Mouse (Mus musculus): Measurements from ENCODE around the gene Pmpcb. TPM values are rescaled to one million over a fixed set of nuclear protein-coding genes. Genes with fewer than 3 reads are reported as not detected.
"Not testable (repeated sequence)": the region's sequence is repeated elsewhere in the genome, so short reads cannot be mapped to it uniquely, and the experiment has no call there.

Pmpcb gene
- polyA plus RNA-seq, 1 experiment from 2014 or later: 100 TPM

- not testable (repeated sequence) for H3K4me3 ChIP-seq
- WGBS: 77% methylated on average over 8 of the region's 8 CpGs
Observed at GRCm38 (mm10) chr5:21708011-21708410, 28.9 kb upstream of the Pmpcb start.

GRCm38 (mm10) chr5:21712127-21712715 is 24.7 kb upstream of the Pmpcb start:
- Histone ChIP-seq H3K4me1 (no peaks in the 10 kb centered on the region), H3K27ac (no peak overlapping the region), H3K36me3 (no peaks in the 10 kb centered on the region), H3K4me3 (no peak overlapping the region), H3K27me3 (ENCODE audit: insufficient read depth, poor library complexity, severe bottlenecking) (no peaks in the 10 kb centered on the region), H3K9me3 (no peaks in the 10 kb centered on the region)
- 67% methylated on average over 13 of the region's 13 CpGs for WGBS
- no peak for DNase-seq (ENCODE audit: low spot score)

More at GRCm38 (mm10) chr5:21708011-21708410, 28.9 kb upstream of the Pmpcb start:
- not testable (repeated sequence) for H3K36me3 ChIP-seq; H3K4me1 ChIP-seq; H3K27ac ChIP-seq; H3K27me3 ChIP-seq (ENCODE audit: insufficient read depth, poor library complexity, severe bottlenecking); H3K9me3 ChIP-seq
- DNase-seq (ENCODE audit: low spot score): peak; percentile 16

- Histone ChIP-seq H3K27me3 (ENCODE audit: insufficient read depth, poor library complexity, severe bottlenecking) (no peaks in the 10 kb centered on the region), H3K4me1 (no peaks in the 10 kb centered on the region), H3K27ac (no peak overlapping the region), H3K36me3 (no peaks in the 10 kb centered on the region), H3K4me3 (no peak overlapping the region), H3K9me3 (no peaks in the 10 kb centered on the region)
- DNase-seq (ENCODE audit: low spot score): no peak
- WGBS: 90% methylated on average over 4 of the region's 4 CpGs
Observed at GRCm38 (mm10) chr5:21714447-21714846, 22.5 kb upstream of the Pmpcb start.

- no peak overlapping the region for H3K27ac ChIP-seq
- no peak overlapping the region for H3K4me3 ChIP-seq
- 85% methylated on average over 10 of the region's 10 CpGs for WGBS
- no peaks in the 10 kb centered on the region for H3K4me1 ChIP-seq
- no peaks in the 10 kb centered on the region for H3K9me3 ChIP-seq
- no peaks in the 10 kb centered on the region for H3K27me3 ChIP-seq (ENCODE audit: insufficient read depth, poor library complexity, severe bottlenecking)
- no peaks in the 10 kb centered on the region for H3K36me3 ChIP-seq
- DNase-seq (ENCODE audit: low spot score): no peak
Observed at GRCm38 (mm10) chr5:21717165-21717715, 19.7 kb upstream of the Pmpcb start.

GRCm38 (mm10) chr5:21718546-21718945 is 18.4 kb upstream of the Pmpcb start:
- no peak for DNase-seq (ENCODE audit: low spot score)
- no peaks in the 10 kb centered on the region for H3K4me1 ChIP-seq
- 88% methylated on average over 5 of the region's 5 CpGs for WGBS

GRCm38 (mm10) chr5:21719209-21719608 is 17.7 kb upstream of the Pmpcb start:
- no peaks in the 10 kb centered on the region for H3K4me1 ChIP-seq
- H3K36me3 ChIP-seq: no peaks in the 10 kb centered on the region
- H3K4me3 ChIP-seq: no peak overlapping the region
- 79% methylated on average over 2 of the region's 2 CpGs for WGBS
- DNase-seq (ENCODE audit: low spot score): no peak
- no peaks in the 10 kb centered on the region for H3K27me3 ChIP-seq (ENCODE audit: insufficient read depth, poor library complexity, severe bottlenecking)
- H3K27ac ChIP-seq: no peak overlapping the region
- no peaks in the 10 kb centered on the region for H3K9me3 ChIP-seq

More at GRCm38 (mm10) chr5:21718546-21718945, 18.4 kb upstream of the Pmpcb start:
- Histone ChIP-seq H3K9me3 (no peaks in the 10 kb centered on the region), H3K27ac (no peak overlapping the region), H3K4me3 (no peak overlapping the region), H3K27me3 (ENCODE audit: insufficient read depth, poor library complexity, severe bottlenecking) (no peaks in the 10 kb centered on the region), H3K36me3 (no peaks in the 10 kb centered on the region)

- 86% methylated on average over 1 of the region's 1 CpGs for WGBS
- H3K27ac ChIP-seq: no peak overlapping the region
- 0 out of 2 replicates have a peak, but pooled peaks cover 3% of the 10 kb centered on the region for H3K4me1 ChIP-seq
- H3K9me3 ChIP-seq: no peaks in the 10 kb centered on the region
- DNase-seq (ENCODE audit: low spot score): no peak
- H3K27me3 ChIP-seq (ENCODE audit: insufficient read depth, poor library complexity, severe bottlenecking): no peaks in the 10 kb centered on the region
- H3K4me3 ChIP-seq: no peak overlapping the region
- H3K36me3 ChIP-seq: no peaks in the 10 kb centered on the region
Observed at GRCm38 (mm10) chr5:21724427-21724826, 12.5 kb upstream of the Pmpcb start.

- Histone ChIP-seq H3K4me3 (no peak overlapping the region), H3K27ac (no peak overlapping the region), H3K4me1 (0 out of 2 replicates have a peak, but pooled peaks cover 3% of the 10 kb centered on the region), H3K27me3 (ENCODE audit: insufficient read depth, poor library complexity, severe bottlenecking) (no peaks in the 10 kb centered on the region), H3K9me3 (no peaks in the 10 kb centered on the region), H3K36me3 (no peaks in the 10 kb centered on the region)
- 54% methylated on average over 7 of the region's 7 CpGs for WGBS
- DNase-seq (ENCODE audit: low spot score): no peak
Observed at GRCm38 (mm10) chr5:21724872-21725271, 12.1 kb upstream of the Pmpcb start.

- Histone ChIP-seq H3K4me1 (peaks cover 3% of the 10 kb centered on the region; the same call in 1 of the 2 replicates), H3K36me3 (no peaks in the 10 kb centered on the region), H3K27me3 (ENCODE audit: insufficient read depth, poor library complexity, severe bottlenecking) (no peaks in the 10 kb centered on the region), H3K27ac (no peak overlapping the region), H3K9me3 (no peaks in the 10 kb centered on the region), H3K4me3 (no peak overlapping the region)
- no peak for DNase-seq (ENCODE audit: low spot score)
- WGBS: 68% methylated on average over 5 of the region's 5 CpGs
Observed at GRCm38 (mm10) chr5:21729107-21729506, 7.8 kb upstream of the Pmpcb start.

GRCm38 (mm10) chr5:21732177-21732911 is 4.6 kb upstream of the Pmpcb start:
- Histone ChIP-seq H3K4me3 (no peak overlapping the region), H3K27me3 (ENCODE audit: insufficient read depth, poor library complexity, severe bottlenecking) (no peaks in the 10 kb centered on the region), H3K27ac (peak overlapping the region; percentile 47; the same call in 1 of the 2 replicates), H3K9me3 (no peaks in the 10 kb centered on the region), H3K36me3 (no peaks in the 10 kb centered on the region), H3K4me1 (no peaks in the 10 kb centered on the region; the same call in 1 of the 2 replicates)
- no peak for DNase-seq (ENCODE audit: low spot score)
- WGBS: 78% methylated on average over 3 of the region's 3 CpGs

GRCm38 (mm10) chr5:21732930-21733329 is 4.0 kb upstream of the Pmpcb start:
- 51% methylated on average over 8 of the region's 8 CpGs for WGBS
- no peaks in the 10 kb centered on the region for H3K36me3 ChIP-seq
- no peaks in the 10 kb centered on the region for H3K27me3 ChIP-seq (ENCODE audit: insufficient read depth, poor library complexity, severe bottlenecking)
- no peak overlapping the region for H3K4me3 ChIP-seq
- peaks cover 4% of the 10 kb centered on the region for H3K4me1 ChIP-seq
- peak overlapping the region; percentile 47; the same call in 1 of the 2 replicates for H3K27ac ChIP-seq
- H3K9me3 ChIP-seq: no peaks in the 10 kb centered on the region
- DNase-seq (ENCODE audit: low spot score): peak; percentile 82

GRCm38 (mm10) chr5:21735100-21735499 is 1.8 kb upstream of the Pmpcb start:
- H3K4me1 ChIP-seq: peaks cover 9% of the 10 kb centered on the region
- H3K4me3 ChIP-seq: peak overlapping the region; percentile 40
- no peak overlapping the region for H3K27ac ChIP-seq
- no peaks in the 10 kb centered on the region for H3K9me3 ChIP-seq
- no peaks in the 10 kb centered on the region for H3K27me3 ChIP-seq (ENCODE audit: insufficient read depth, poor library complexity, severe bottlenecking)
- 77% methylated on average over 20 of the region's 20 CpGs for WGBS
- peaks cover 15% of the 10 kb centered on the region for H3K36me3 ChIP-seq
- DNase-seq (ENCODE audit: low spot score): no peak

- Histone ChIP-seq H3K27me3 (ENCODE audit: insufficient read depth, poor library complexity, severe bottlenecking) (no peaks in the 10 kb centered on the region), H3K27ac (no peak overlapping the region), H3K4me3 (peak overlapping the region; percentile 40), H3K36me3 (peaks cover 20% of the 10 kb centered on the region), H3K4me1 (peaks cover 9% of the 10 kb centered on the region), H3K9me3 (no peaks in the 10 kb centered on the region)
- 20% methylated on average over 10 of the region's 10 CpGs for WGBS
- peak; percentile 84 for DNase-seq (ENCODE audit: low spot score)
Observed at GRCm38 (mm10) chr5:21735584-21735983, 1.4 kb upstream of the Pmpcb start.

All from heart, embryonic 10.5 days (tissue).